Comparison of ENCODE assay signal across 8 mouse cellular contexts in genomic region chr3:107550409-107551049, GRCm38 (mm10). TPM values are rescaled to one million over a fixed set of nuclear protein-coding genes. Genes with fewer than 3 reads are reported as not detected.
DNase-seq lines count a peak whose midpoint lies in the region; ATAC-seq and TF ChIP-seq lines count a peak whose summit lies in the region.

No protein-coding gene starts in this region.

- DNase-seq in ES-CJ7 (ENCODE audit: low read depth, low spot score), result peak; percentile 63
- DNase-seq in c-Kit-positive CD71-negative TER-119-negative erythroid progenitor cells, embryonic 14.5 days (ENCODE audit: low read depth), result peak; percentile 57
- DNase-seq in forebrain, embryonic 14.5 days (ENCODE audit: low spot score), result peak; percentile 80
- peak; percentile 71 to 79 for DNase-seq in left cerebral cortex, adult 2 months (ENCODE audit: extremely low spot score in 1 of 2, low spot score in 2 of 2)
- peak; percentile 89 for DNase-seq in midbrain, embryonic 14.5 days

- H3K9ac ChIP-seq in intestine, postnatal 0 days (ENCODE audit: low read depth, low read length), result no peak overlapping the region
- H3K9ac ChIP-seq in intestine, embryonic 15.5 days, result no peak overlapping the region
- H3K9ac ChIP-seq in forebrain, embryonic 14.5 days (ENCODE audit: low read length), result no peak overlapping the region
- H3K9ac ChIP-seq in midbrain, embryonic 14.5 days (replicated peaks; ENCODE audit: low read length), result no peak overlapping the region

- no peak for ATAC-seq in intestine, postnatal 0 days
- no peak for ATAC-seq in intestine, embryonic 15.5 days
- ATAC-seq in forebrain, embryonic 14.5 days, result peak; percentile 57
- ATAC-seq in midbrain, embryonic 14.5 days (ENCODE audit: low FRiP score, low TSS enrichment), result no peak
- no peak for ATAC-seq in erythroblast, adult 5-6 weeks (replicated peaks; ENCODE audit: low FRiP score, poor library complexity, severe bottlenecking)

- TF ChIP-seq CTCF in intestine, postnatal 0 days (IDR thresholded peaks at IDR 0.05; ENCODE audit: low read depth), result peak; percentile 80
- TF ChIP-seq CTCF in left cerebral cortex, adult 2 months (IDR thresholded peaks at IDR 0.05), result peak; percentile 79

- H3K4me2 ChIP-seq in intestine, postnatal 0 days (replicated peaks; ENCODE audit: low read depth), result no peak overlapping the region
- no peak overlapping the region for H3K4me2 ChIP-seq in intestine, embryonic 15.5 days (replicated peaks)
- no peak overlapping the region for H3K4me2 ChIP-seq in forebrain, embryonic 14.5 days (ENCODE audit: low read length)
- no peak overlapping the region for H3K4me2 ChIP-seq in midbrain, embryonic 14.5 days (ENCODE audit: low read length)

- H3K9me3 ChIP-seq in intestine, postnatal 0 days (ENCODE audit: control insufficient read depth), result no peaks in the 10 kb centered on the region
- H3K9me3 ChIP-seq in intestine, embryonic 15.5 days, result no peaks in the 10 kb centered on the region
- H3K9me3 ChIP-seq in forebrain, embryonic 14.5 days (replicated peaks; ENCODE audit: control insufficient read depth, low read length), result no peaks in the 10 kb centered on the region
- no peaks in the 10 kb centered on the region for H3K9me3 ChIP-seq in midbrain, embryonic 14.5 days (ENCODE audit: control insufficient read depth, low read length)

- H3K27ac ChIP-seq in intestine, postnatal 0 days (ENCODE audit: low read depth, low read length), result no peak overlapping the region
- no peak overlapping the region for H3K27ac ChIP-seq in intestine, embryonic 15.5 days
- no peak overlapping the region for H3K27ac ChIP-seq in forebrain, embryonic 14.5 days (ENCODE audit: low read depth, low read length)
- no peak overlapping the region for H3K27ac ChIP-seq in left cerebral cortex, adult 2 months
- H3K27ac ChIP-seq in midbrain, embryonic 14.5 days (replicated peaks; ENCODE audit: low read depth, low read length), result no peak overlapping the region

- 73% methylated on average over 17 of the region's 17 CpGs for WGBS in intestine, postnatal 0 days
- WGBS in intestine, embryonic 15.5 days, result 77% methylated on average over 17 of the region's 17 CpGs
- WGBS in forebrain, embryonic 14.5 days, result 74% methylated on average over 17 of the region's 17 CpGs
- WGBS in midbrain, embryonic 14.5 days, result 70% methylated on average over 17 of the region's 17 CpGs

- H3K27me3 ChIP-seq in intestine, postnatal 0 days (replicated peaks; ENCODE audit: control insufficient read depth, insufficient read depth, low read length), result 0 out of 2 replicates have a peak, but pooled peaks cover 10% of the 10 kb centered on the region
- H3K27me3 ChIP-seq in intestine, embryonic 15.5 days (replicated peaks), result peaks cover 35% of the 10 kb centered on the region
- no peaks in the 10 kb centered on the region for H3K27me3 ChIP-seq in forebrain, embryonic 14.5 days (replicated peaks; ENCODE audit: control insufficient read depth, insufficient read depth, low read length)
- H3K27me3 ChIP-seq in midbrain, embryonic 14.5 days (ENCODE audit: control insufficient read depth, insufficient read depth, low read length), result no peaks in the 10 kb centered on the region

- no peak overlapping the region for H3K4me3 ChIP-seq in intestine, postnatal 0 days (ENCODE audit: low read depth, low read length)
- H3K4me3 ChIP-seq in intestine, embryonic 15.5 days (replicated peaks), result no peak overlapping the region
- H3K4me3 ChIP-seq in forebrain, embryonic 14.5 days (ENCODE audit: low read depth, low read length), result no peak overlapping the region
- no peak overlapping the region for H3K4me3 ChIP-seq in left cerebral cortex, adult 2 months
- H3K4me3 ChIP-seq in midbrain, embryonic 14.5 days (replicated peaks; ENCODE audit: low read depth, low read length), result no peak overlapping the region

- intact Hi-C loops in left cerebral cortex, adult 2 months (cut with DNase I), result no loop called here

- no peaks in the 10 kb centered on the region for H3K4me1 ChIP-seq in intestine, postnatal 0 days (replicated peaks; ENCODE audit: control insufficient read depth, insufficient read depth, low read length)
- H3K4me1 ChIP-seq in intestine, embryonic 15.5 days (replicated peaks), result no peaks in the 10 kb centered on the region; the same call in 1 of the 2 replicates
- peaks cover 7% of the 10 kb centered on the region for H3K4me1 ChIP-seq in forebrain, embryonic 14.5 days (ENCODE audit: control insufficient read depth, insufficient read depth, low read length)
- no peaks in the 10 kb centered on the region for H3K4me1 ChIP-seq in midbrain, embryonic 14.5 days (ENCODE audit: control insufficient read depth, insufficient read depth, low read length)

- H3K36me3 ChIP-seq in intestine, postnatal 0 days (ENCODE audit: control insufficient read depth, insufficient read depth), result no peaks in the 10 kb centered on the region
- H3K36me3 ChIP-seq in intestine, embryonic 15.5 days, result no peaks in the 10 kb centered on the region
- no peaks in the 10 kb centered on the region for H3K36me3 ChIP-seq in forebrain, embryonic 14.5 days (ENCODE audit: control insufficient read depth, insufficient read depth, low read length)
- H3K36me3 ChIP-seq in midbrain, embryonic 14.5 days (ENCODE audit: control insufficient read depth, insufficient read depth, low read length), result no peaks in the 10 kb centered on the region

RNA-seq across cellular contexts. Expression of gene Ubl4b, which starts 4.3 kb away (rescaled TPM):
- polyA plus RNA-seq in intestine, postnatal 0 days (2015; fragmentation: Nextera tagmentation; extraction: Ambion mirVana), result not detected in 2 replicates
- not detected in 2 replicates for polyA plus RNA-seq in intestine, embryonic 15.5 days (2015; fragmentation: Nextera tagmentation; extraction: Ambion mirVana)
- polyA plus RNA-seq in forebrain, embryonic 14.5 days (2014; fragmentation: Nextera tagmentation; extraction: Ambion mirVana), result not detected in 2 replicates
- total RNA-seq in left cerebral cortex, adult 2 months (2021), result under 1 TPM in 1 of 2 experiments, not detected in 1; 0.33 TPM
- not detected in 2 replicates for polyA plus RNA-seq in midbrain, embryonic 14.5 days (2014; fragmentation: Nextera tagmentation; extraction: Ambion mirVana)
- total RNA-seq in erythroblast, adult 5-6 weeks (2015; ENCODE audit: low replicate concordance), result not detected in 2 replicates
- total RNA-seq in erythroblast, adult 5-6 weeks (2017; ENCODE audit: low replicate concordance), result not detected in 2 replicates

RNA-seq across cellular contexts. Expression of gene Slc6a17, which starts 32.7 kb away (rescaled TPM):
- polyA plus RNA-seq in intestine, postnatal 0 days (2015; fragmentation: Nextera tagmentation; extraction: Ambion mirVana), result 1.7 and 2.2 TPM in 2 replicates
- 1.0 and 2.6 TPM in 2 replicates for polyA plus RNA-seq in intestine, embryonic 15.5 days (2015; fragmentation: Nextera tagmentation; extraction: Ambion mirVana)
- polyA plus RNA-seq in forebrain, embryonic 14.5 days (2014; fragmentation: Nextera tagmentation; extraction: Ambion mirVana), result 12.8 and 15.4 TPM in 2 replicates
- total RNA-seq in left cerebral cortex, adult 2 months (2021), result 100 to 1,000 TPM; 369 to 419 TPM
- 12.3 and 20.4 TPM in 2 replicates for polyA plus RNA-seq in midbrain, embryonic 14.5 days (2014; fragmentation: Nextera tagmentation; extraction: Ambion mirVana)
- total RNA-seq in erythroblast, adult 5-6 weeks (2015; ENCODE audit: low replicate concordance), result not detected in 2 replicates
- not detected in 2 replicates for total RNA-seq in erythroblast, adult 5-6 weeks (2017; ENCODE audit: low replicate concordance)

RNA-seq across cellular contexts. Expression of gene Alx3, which starts 44.3 kb away (rescaled TPM):
- not detected in 2 replicates for polyA plus RNA-seq in intestine, postnatal 0 days (2015; fragmentation: Nextera tagmentation; extraction: Ambion mirVana)
- 0.13 TPM in 1 of 2 replicates, not detected in the other for polyA plus RNA-seq in intestine, embryonic 15.5 days (2015; fragmentation: Nextera tagmentation; extraction: Ambion mirVana)
- 2.4 and 2.6 TPM in 2 replicates for polyA plus RNA-seq in forebrain, embryonic 14.5 days (2014; fragmentation: Nextera tagmentation; extraction: Ambion mirVana)
- under 1 TPM; 0.40 to 0.86 TPM for total RNA-seq in left cerebral cortex, adult 2 months (2021)
- polyA plus RNA-seq in midbrain, embryonic 14.5 days (2014; fragmentation: Nextera tagmentation; extraction: Ambion mirVana), result 0.74 TPM in 1 of 2 replicates, not detected in the other
- total RNA-seq in erythroblast, adult 5-6 weeks (2015; ENCODE audit: low replicate concordance), result not detected in 2 replicates
- total RNA-seq in erythroblast, adult 5-6 weeks (2017; ENCODE audit: low replicate concordance), result not detected in 2 replicates
